Mouse (Mus musculus) yolk sac, embryonic 10.5 days (tissue): Measurements from ENCODE around the gene Olfr622.

ENCODE experiments used
- DNase-seq: peaks from one replicate; pipeline ENCODE4 v3.0.0-alpha.2; 2017; ENCODE audit warnings: low spot score

Olfr622 gene

DNA sequence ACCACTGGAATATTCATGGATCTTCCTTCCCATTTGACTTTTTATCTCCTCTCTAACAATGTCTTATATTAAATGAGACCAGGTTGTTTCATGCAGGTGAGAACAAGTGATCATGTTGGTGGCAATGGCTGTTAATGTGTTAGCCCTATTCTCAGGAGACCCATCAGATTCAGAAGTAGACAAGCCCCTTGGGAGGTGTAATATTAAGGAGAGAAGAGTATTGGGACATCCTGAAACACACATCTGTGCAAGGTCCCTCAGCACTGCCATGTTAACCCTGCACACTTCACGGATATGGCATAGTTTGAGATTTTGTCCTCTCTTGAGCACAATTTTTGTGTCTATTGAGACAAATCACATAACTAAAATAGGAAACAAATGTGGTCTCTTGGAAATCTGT lies at the start of gene Olfr622:
Gene Olfr622, minus strand, starts transcription at position 101 of the 400 bp plus-strand sequence.
- no peak for DNase-seq

DNA sequence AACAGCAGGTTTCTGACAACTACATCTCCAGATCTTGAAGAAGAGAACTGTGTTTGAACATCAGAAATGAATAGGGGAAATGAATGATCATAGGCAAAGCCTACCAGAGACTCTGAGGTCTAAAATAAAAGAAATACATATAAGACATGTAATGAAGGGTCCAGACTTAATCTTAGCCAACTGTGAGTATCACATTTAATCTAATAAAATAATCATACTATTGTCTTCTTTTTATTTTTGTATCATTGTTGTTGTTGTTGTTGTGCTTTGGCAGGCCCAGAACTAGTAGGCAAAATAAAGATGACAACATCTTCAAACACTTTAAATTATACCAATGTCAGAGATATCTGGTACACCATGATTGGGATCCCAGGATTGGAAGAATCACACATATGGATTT lies 39.9 kb upstream of the Olfr622 start, which contains the start of gene Olfr625-ps1:
Gene Olfr625-ps1, plus strand, starts transcription at position 301 of the 400 bp plus-strand sequence.
- no peak for DNase-seq

DNA sequence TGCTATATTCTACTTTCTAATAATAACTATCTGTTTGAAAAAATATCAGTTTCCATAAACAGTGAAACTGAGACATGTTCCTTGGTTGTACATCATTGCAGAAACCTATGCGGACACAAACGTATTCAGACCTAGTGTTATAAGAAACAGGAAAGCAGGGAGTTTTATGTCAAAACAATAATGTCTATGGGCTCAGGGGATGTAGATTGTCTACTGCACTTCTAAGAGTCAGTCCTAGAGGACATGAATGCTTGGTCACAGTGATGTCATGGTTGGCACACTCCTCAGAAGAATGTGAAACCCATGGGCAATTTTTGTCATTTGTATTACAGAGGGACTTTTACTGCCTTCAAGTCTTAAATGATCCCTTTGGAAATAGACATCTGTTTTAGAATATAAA lies 28.6 kb upstream of the Olfr622 start, which contains the start of gene Olfr624:
Gene Olfr624, minus strand, starts transcription at position 101 of the 400 bp plus-strand sequence.
- DNase-seq: no peak

DNA sequence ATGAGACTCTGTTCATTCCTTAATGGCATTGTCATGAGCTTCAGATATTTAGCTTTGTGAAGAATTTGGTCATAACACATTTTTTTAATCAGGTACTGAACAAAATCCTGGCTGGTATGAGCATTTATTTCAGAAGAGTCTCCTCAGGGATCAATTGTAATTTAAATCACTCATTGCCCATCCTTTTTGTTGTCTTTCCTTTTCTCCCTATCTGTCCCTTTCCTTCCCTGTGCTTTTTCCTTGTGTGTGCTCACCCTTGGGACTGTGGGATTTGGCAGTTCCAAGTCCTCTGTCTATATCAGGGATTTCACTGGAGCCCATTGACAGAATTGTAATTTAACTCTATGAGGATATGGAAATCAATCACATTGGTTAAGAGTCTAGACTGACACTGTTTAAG lies 21.1 kb upstream of the Olfr622 start, which contains the start of gene Olfr623:
Gene Olfr623, minus strand, starts transcription at position 101 of the 400 bp plus-strand sequence.
- DNase-seq: no peak

DNA sequence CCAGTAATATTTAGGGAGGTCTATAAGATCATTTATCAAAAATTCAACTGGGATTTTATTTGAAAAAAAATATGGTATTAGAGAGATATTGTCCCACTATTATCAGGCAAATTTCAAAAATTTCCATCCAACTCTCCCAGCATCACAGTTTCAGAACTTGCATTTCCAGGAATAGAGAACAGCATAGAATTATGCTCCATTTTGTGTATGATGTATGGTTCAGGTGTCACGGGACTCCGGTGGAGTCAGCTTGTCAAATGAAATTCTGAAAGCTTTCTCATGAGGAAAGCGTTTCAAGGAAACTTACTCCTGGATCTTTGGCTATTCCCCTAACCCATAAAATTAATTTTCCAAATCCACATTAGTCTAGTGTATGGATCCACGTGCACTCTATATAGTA lies 1.6 kb upstream of the Olfr622 start:
- DNase-seq: no peak

DNA sequence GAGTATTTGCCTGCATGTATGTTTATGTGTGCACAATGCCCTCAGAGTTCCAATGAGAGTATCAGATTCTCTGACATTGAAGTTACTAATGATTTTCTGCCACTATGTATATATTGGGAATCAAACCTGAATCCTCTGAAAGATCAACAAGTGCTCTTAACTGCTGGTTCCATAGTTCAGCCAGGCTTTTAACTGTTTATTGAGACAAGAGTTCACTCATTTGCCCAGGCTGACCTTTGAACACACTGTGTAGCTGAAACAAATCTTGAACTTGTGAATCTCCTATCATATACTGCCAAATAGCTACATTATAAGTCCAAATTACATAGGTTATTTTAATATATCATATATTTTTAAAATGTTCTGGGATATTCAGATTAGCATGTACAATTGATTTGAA lies 5.7 kb downstream of the Olfr622 start:
- no peak for DNase-seq

DNA sequence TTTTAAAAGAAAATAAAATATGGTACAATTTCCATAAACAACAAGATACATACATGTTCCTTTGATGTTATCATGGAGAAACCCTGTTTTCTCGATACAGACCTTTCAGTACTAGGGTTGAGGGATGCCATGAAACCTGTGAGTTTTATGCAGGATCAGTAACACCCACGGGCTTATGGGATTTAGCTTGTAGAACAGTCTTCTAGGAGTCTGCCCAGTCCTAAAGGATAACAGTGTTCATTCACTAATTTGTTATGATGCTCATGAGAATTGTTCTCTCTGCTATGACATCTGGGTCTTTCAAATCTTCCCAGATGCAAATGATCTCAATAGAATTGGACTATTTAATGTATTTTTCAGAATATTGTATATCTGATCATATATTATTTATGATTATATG lies 30.1 kb downstream of the Olfr622 start, which contains the start of gene Olfr620:
Gene Olfr620, minus strand, starts transcription at position 101 of the 400 bp plus-strand sequence.
- DNase-seq: no peak

DNA sequence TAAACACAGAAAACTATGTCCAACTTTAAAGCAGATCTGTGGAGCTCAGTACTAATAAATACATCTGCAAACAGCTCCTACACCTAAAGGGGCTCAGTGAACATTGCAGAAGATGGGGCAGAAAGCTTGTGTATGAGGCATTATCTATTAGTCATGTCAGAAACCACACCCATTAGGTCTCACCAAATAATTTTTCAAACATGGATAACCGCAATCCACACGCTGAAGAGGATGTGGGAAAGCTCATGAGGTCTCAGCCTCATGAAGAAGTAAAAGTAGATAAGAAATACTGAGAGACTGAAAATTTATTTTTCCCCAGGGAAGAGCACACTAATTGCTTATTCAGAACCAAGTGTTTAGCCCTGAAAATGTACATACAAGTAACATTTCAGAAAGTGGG lies 35.1 kb downstream of the Olfr622 start:
- DNase-seq: no peak

DNA sequence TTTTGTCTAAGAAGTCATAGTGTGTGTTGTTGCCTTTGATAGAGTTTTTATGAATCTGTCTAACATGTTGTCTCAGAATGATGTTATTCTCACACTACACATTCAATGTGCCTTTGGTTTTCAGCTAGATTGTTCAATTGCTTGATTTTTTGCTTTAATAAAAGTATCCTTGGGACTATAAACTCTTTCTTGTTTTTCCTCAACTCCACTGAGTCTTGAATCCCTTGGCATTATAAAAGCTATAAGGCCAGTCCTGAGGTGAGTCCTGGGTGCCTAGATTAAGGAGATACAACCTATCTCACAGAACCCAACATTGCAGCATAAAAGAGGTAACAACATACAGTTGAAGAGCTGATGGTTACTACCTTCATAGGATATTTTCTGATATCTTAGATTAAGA lies 42.2 kb downstream of the Olfr622 start, which contains the start of gene Olfr619:
Gene Olfr619, plus strand, starts transcription at position 301 of the 400 bp plus-strand sequence.
- no peak for DNase-seq

DNA sequence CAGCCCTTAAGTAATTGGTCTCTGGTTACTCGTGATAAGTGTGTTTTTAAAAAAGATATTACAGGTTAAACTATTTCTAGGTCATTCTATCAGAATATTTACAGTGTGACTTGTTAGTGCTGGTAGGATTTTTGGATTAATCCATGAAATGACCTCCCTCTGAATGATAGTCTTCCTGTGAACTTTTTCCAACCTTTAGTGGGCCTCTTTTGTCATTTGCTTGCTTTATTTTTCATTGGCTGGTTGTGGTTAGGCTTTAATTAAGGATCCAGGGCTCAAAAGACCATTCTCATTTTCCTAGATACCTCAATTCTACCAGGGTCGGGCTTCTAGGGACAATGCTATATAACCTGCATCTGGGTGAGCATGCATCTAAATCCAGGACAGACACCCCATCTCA lies 52.7 kb downstream of the Olfr622 start, which contains the start of gene Olfr618:
Gene Olfr618, plus strand, starts transcription at position 301 of the 400 bp plus-strand sequence.
- DNase-seq: no peak
